Mouse (Mus musculus) intestine, embryonic 15.5 days (tissue): ENCODE measurements around the gene Tmem200a. TPM values are rescaled to one million over a fixed set of nuclear protein-coding genes. Genes with fewer than 3 reads are reported as not detected.
A peak's percentile ranks its signal among the peaks of the same experiment; 100 is the strongest.

Experiments
- ATAC-seq: fragments of 200-750 bp; cut with Nextera tagmentation; 2 replicates; pipeline ENCODE4 v1.8.0; 2017; ENCODE audit warnings: moderate TSS enrichment, moderate library complexity
- H3K27ac ChIP-seq: fragments of 300-500 bp; sonication (generic); 2 replicates; pipeline ENCODE4 v1.5.1; 2015; ENCODE audit warnings: mild to moderate bottlenecking, inconsistent platforms
- H3K27me3 ChIP-seq: fragments of 300-500 bp; sonication (generic); replicated peaks from 2 replicates; pipeline ENCODE4 v1.6.1; 2015; ENCODE audit warnings: inconsistent platforms
- H3K36me3 ChIP-seq: fragments of 300-500 bp; sonication (generic); 2 replicates; pipeline ENCODE4 v1.6.1; 2015; ENCODE audit warnings: inconsistent platforms
- H3K4me1 ChIP-seq: fragments of 300-500 bp; sonication (generic); replicated peaks from 2 replicates; pipeline ENCODE4 v1.6.1; 2015; ENCODE audit warnings: inconsistent platforms
- H3K4me2 ChIP-seq: fragments of 300-500 bp; sonication (generic); replicated peaks from 2 replicates; pipeline ENCODE4 v1.6.1; 2015; ENCODE audit warnings: mild to moderate bottlenecking, inconsistent platforms
- H3K4me3 ChIP-seq: fragments of 300-500 bp; sonication (generic); replicated peaks from 2 replicates; pipeline ENCODE4 v1.5.1; 2015; ENCODE audit warnings: inconsistent platforms
- H3K9ac ChIP-seq: fragments of 300-500 bp; sonication (generic); 2 replicates; pipeline ENCODE4 v1.6.1; 2015; ENCODE audit warnings: inconsistent platforms
- H3K9me3 ChIP-seq: fragments of 300-500 bp; sonication (generic); 2 replicates; pipeline ENCODE4 v1.6.1; 2016; ENCODE audit warnings: inconsistent platforms
- WGBS: fragments of 180-500 bp; shearing (Covaris S2); methylation state at CpG from one replicate; pipeline ENCODE4 v1.1.7; 2015; 5-methylcytosine and 5-hydroxymethylcytosine counted together
- polyA plus RNA-seq: library from polyadenylated mRNA; unstranded; fragments of >200 nt; fragmentation: Nextera tagmentation; extraction: Ambion mirVana; gene quantifications from 2 replicates; pipeline ENCODE4 v1.2.1, GENCODE M21; 2015

The Tmem200a gene
- polyA plus RNA-seq, 1 experiment from 2014 or later, result 11.6 TPM

DNA sequence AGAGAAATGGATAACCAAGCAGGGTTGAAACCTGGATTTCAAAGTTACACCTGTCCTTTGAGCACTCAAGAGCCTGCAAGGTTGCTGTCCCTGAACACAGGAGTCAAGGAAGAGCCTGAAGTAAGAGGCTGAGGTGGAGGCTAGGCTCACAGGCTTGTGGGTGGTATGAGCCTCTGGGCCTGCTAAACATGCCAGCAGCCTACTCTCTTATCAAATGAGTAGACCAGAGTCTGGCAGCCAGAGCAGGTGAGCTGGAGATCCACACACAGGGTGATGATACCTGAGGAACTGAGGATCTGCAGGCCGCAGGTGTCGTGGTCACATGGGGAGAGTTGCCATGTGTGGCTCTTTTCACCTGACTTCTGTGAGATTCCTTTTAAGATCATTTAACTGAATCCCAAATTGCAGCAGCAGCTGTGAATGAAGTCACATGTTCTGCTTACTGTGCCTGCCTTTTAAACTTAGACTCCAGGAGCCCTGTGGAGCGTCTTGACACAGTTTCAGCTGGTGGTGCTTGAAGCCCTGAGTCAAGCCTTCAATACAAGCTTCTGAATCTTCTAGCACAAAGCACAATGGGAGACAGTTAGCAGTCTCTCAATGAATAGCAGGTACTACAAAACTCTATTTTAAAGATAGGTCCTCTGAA is 19.1 kb downstream of the Tmem200a start:
- Histone ChIP-seq H3K9me3 (no peaks in the 10 kb centered on the region), H3K9ac (no peak overlapping the region), H3K4me2 (no peak overlapping the region), H3K36me3 (no peaks in the 10 kb centered on the region), H3K4me1 (no peaks in the 10 kb centered on the region), H3K4me3 (no peak overlapping the region), H3K27ac (no peak overlapping the region), H3K27me3 (no peaks in the 10 kb centered on the region)
- 92% methylated on average over 3 of the region's 3 CpGs for WGBS
- ATAC-seq, result no peak

DNA sequence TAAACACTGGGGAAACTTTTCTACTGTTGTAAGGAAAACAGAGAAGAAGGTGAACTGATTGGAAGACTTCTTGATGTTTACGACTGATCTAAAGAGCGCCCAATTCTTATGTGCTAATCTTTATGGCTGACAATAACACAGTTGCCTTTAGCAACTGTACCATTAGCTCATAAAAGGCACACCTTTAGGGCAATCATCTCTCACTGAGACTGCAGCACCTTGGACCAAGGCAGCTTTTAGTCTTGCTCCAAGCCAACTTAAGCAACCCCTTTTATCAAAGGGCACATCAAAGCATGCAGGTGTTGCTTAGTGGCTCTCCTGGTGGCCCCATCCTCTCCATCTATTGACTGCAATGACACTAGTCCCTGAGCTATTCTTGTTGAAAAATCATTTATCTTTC is 27.7 kb downstream of the Tmem200a start:
- no peak overlapping the region for H3K27ac ChIP-seq
- no peaks in the 10 kb centered on the region for H3K27me3 ChIP-seq
- WGBS, result 57% methylated on average over 2 of the region's 2 CpGs
- no peaks in the 10 kb centered on the region for H3K9me3 ChIP-seq
- no peak overlapping the region for H3K9ac ChIP-seq
- H3K36me3 ChIP-seq, result no peaks in the 10 kb centered on the region
- H3K4me1 ChIP-seq, result no peaks in the 10 kb centered on the region
- H3K4me3 ChIP-seq, result no peak overlapping the region
- no peak overlapping the region for H3K4me2 ChIP-seq
- ATAC-seq, result peak; percentile 96

DNA sequence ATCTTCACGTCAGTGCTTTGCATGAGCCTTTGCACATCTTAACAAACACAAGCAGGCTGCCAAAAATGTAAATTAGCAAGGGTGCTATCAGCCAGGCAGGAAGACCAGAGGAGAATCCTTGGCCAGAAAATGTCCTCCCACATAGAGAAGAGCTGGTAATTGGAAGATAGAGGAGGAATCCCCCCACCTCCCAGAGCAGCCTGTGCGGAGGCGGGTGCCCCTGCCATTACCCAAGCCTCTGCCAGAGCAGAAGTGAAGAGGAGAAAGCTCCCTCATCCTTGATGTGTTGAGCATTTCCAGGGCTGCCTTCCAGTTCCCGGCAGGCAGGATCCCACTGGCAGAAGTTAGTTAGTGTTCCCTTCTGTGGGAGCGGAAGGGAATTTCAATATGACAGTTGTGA is 43.9 kb downstream of the Tmem200a start:
- no peak for ATAC-seq
- Histone ChIP-seq H3K36me3 (no peaks in the 10 kb centered on the region), H3K4me3 (no peak overlapping the region), H3K4me1 (no peaks in the 10 kb centered on the region), H3K27me3 (no peaks in the 10 kb centered on the region), H3K27ac (no peak overlapping the region), H3K9me3 (no peaks in the 10 kb centered on the region), H3K4me2 (no peak overlapping the region), H3K9ac (no peak overlapping the region)
- WGBS, result 79% methylated on average over 5 of the region's 5 CpGs

DNA sequence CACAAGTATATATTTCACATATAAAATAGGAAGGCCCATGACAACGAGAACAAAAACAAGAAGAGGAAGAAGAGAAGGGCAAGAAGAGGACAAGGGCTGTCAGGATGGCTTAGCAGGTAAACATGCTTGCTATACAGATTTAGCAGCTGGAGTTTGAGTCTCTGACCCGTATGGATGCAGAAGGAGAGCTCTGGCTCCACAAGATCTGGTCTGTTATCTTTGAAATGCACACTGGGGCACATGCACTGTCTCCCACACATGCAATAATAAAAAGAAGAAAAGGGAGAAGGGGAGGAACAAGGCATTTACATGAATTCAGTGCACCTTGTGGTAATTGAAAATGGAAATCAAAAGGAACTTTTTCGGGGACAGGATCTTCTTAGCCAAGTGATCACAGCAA is 60.1 kb downstream of the Tmem200a start:
- H3K27ac ChIP-seq, result no peak overlapping the region
- no peaks in the 10 kb centered on the region for H3K36me3 ChIP-seq
- no peak for ATAC-seq
- no peak overlapping the region for H3K4me3 ChIP-seq
- WGBS, result 72% methylated on average over 3 of the region's 3 CpGs
- H3K27me3 ChIP-seq, result no peaks in the 10 kb centered on the region
- H3K9me3 ChIP-seq, result no peaks in the 10 kb centered on the region
- H3K4me2 ChIP-seq, result no peak overlapping the region
- no peaks in the 10 kb centered on the region for H3K4me1 ChIP-seq
- H3K9ac ChIP-seq, result no peak overlapping the region

DNA sequence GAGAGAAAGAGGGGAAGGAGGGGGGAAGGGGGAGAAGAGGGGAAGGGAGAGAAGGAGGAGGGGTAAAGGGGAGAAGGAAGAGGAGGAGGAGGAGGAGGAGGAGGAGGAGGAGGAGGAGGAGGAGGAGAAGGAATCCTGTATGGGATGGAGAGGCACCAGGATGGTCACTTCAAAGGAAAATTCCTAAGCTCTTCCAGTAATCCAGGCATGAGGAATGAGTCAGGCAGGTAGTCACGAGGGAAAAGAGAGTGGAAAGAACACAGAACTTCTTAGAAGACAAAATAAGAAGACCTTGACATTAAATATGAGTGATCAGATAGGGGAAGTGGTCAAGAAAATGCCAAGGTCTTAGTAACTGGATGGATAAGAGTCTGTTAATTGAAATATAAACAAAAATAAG is 64.6 kb downstream of the Tmem200a start:
- no peak overlapping the region for H3K27ac ChIP-seq
- ATAC-seq, result no peak
- 79% methylated on average over 1 of the region's 1 CpGs for WGBS

DNA sequence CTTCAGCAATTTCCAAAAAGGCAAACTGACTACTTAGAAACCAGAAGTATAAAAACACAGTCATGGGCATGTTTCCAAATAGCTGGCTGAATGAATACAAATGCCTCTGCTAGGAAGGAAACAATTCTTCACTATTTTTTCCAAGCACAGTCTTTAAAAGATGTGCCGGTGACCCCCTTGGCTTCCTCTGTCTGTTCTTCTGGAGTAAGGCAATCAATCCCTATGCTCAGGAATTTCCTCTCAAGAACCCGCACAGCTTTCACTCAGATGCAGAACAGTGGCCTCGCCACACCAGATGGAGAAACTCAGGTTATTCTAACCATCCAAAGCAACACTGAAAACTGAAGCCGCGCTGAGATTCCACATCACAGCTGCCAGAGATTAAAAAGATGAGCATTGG is 69.9 kb downstream of the Tmem200a start:
- H3K4me2 ChIP-seq, result no peak overlapping the region
- H3K36me3 ChIP-seq, result no peaks in the 10 kb centered on the region
- H3K9ac ChIP-seq, result no peak overlapping the region
- H3K9me3 ChIP-seq, result no peaks in the 10 kb centered on the region
- ATAC-seq, result no peak
- no peaks in the 10 kb centered on the region for H3K4me1 ChIP-seq
- WGBS, result 36% methylated on average over 5 of the region's 5 CpGs
- H3K4me3 ChIP-seq, result no peak overlapping the region
- no peak overlapping the region for H3K27ac ChIP-seq
- no peaks in the 10 kb centered on the region for H3K27me3 ChIP-seq

More for the DNA sequence above, 64.6 kb downstream of the Tmem200a start:
- no peaks in the 10 kb centered on the region for H3K4me1 ChIP-seq
- no peak overlapping the region for H3K4me3 ChIP-seq
- no peak overlapping the region for H3K4me2 ChIP-seq
- H3K9ac ChIP-seq, result no peak overlapping the region
- H3K27me3 ChIP-seq, result no peaks in the 10 kb centered on the region
- H3K36me3 ChIP-seq, result no peaks in the 10 kb centered on the region
- H3K9me3 ChIP-seq, result no peaks in the 10 kb centered on the region

DNA sequence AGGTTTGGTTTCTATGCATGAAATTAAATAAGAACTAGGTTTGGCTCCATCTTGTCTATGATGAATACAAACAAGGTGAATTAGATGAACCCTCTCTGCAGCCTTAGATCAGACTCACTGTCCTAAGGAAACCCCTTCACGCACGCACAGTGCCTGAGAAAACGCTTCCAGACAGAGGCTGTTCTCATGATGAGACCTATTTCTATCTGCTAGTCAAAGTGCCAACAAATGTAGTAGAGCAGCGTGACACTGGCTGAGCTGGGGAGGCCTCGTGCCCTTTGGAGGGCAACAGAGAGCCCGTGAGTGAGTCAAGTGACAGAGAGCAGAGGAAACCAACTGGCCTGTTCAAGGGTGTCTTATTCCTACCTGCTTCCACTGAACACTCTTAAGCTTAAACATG is 73.4 kb downstream of the Tmem200a start:
- 87% methylated on average over 6 of the region's 6 CpGs for WGBS
- ATAC-seq, result no peak
- no peaks in the 10 kb centered on the region for H3K27me3 ChIP-seq

DNA sequence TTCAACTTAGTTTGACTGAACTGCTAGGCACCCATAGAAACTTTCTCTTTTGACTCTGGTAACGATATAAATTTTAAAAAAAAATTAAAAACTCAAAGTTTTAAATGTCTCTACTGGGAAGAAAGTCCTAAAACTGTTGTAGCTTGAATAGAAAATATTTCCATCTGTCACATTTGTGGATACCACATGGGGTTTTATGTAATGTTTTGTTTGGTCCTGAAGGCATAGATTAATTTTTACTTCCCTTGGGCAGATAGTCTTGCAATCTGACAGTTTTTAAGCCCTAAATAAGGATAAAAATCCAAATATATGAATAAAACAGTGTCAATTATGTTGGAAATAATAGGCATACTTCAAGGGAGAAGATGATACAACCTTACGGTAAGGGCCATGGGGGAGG is 78.0 kb downstream of the Tmem200a start:
- no peak for ATAC-seq
- Histone ChIP-seq H3K9me3 (no peaks in the 10 kb centered on the region), H3K4me2 (no peak overlapping the region), H3K36me3 (no peaks in the 10 kb centered on the region), H3K27ac (no peak overlapping the region), H3K9ac (no peak overlapping the region), H3K4me3 (no peak overlapping the region), H3K27me3 (no peaks in the 10 kb centered on the region), H3K4me1 (no peaks in the 10 kb centered on the region)
- WGBS, result 95% methylated on average over 2 of the region's 2 CpGs

More for the DNA sequence above, 73.4 kb downstream of the Tmem200a start:
- Histone ChIP-seq H3K36me3 (no peaks in the 10 kb centered on the region), H3K9me3 (no peaks in the 10 kb centered on the region), H3K9ac (no peak overlapping the region), H3K4me1 (no peaks in the 10 kb centered on the region), H3K4me2 (no peak overlapping the region), H3K27ac (no peak overlapping the region), H3K4me3 (no peak overlapping the region)

DNA sequence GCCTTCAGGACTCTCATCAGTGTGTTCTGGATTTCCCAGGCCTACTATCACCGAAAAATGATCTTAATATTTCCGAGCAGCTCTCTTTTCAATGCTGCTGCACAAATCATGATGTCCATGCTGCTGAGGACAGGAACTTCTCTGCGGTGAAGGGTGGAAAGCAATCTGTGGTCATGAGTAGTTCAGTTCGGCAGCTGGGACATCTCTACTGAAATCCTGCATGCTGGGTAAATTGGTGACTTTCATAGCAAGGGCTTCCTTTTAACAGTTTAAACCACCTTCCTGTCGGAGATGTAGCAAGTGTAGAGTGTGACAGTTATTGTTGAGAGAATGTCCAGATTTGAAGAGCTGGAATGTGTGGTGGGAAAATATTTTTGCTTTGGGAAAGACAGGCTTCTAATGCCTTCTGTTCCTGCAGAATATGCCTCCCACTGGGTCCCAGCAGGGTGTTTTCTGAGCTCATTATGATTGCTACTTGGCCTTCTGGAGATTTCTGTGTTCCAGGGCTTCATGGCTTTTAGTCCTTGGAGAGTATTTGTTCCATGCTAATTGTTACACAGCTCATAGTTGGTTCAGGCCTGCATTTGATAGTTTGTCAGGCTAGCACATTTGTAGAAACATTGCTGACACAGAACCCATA is 79.4 kb downstream of the Tmem200a start:
- no peak overlapping the region for H3K9ac ChIP-seq
- no peaks in the 10 kb centered on the region for H3K36me3 ChIP-seq
- no peaks in the 10 kb centered on the region for H3K4me1 ChIP-seq
- H3K4me3 ChIP-seq, result no peak overlapping the region
- no peak overlapping the region for H3K27ac ChIP-seq
- ATAC-seq, result no peak
- H3K27me3 ChIP-seq, result no peaks in the 10 kb centered on the region
- no peak overlapping the region for H3K4me2 ChIP-seq
- 74% methylated on average over 5 of the region's 5 CpGs for WGBS
- no peaks in the 10 kb centered on the region for H3K9me3 ChIP-seq

DNA sequence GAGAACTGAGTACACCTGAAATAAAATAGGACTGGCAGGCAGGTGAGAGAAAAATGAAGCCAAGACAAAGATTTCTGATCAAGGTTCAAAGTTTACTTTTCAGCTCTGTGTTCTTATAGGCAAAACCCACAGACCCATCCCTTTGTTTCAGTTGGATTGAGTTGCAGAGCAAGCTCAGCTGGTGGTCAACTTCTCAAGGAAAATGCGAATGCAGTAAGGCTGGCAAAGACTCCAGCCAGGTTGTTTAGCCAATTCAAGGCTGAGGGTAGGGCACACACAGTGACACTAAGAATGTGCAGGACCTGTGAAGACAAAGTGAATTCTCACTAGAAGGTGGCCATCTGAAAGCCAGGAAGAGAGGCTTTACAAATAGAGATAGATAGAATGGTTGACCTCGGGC is 94.8 kb downstream of the Tmem200a start:
- 80% methylated on average over 2 of the region's 2 CpGs for WGBS
- no peak for ATAC-seq
- Histone ChIP-seq H3K9me3 (no peaks in the 10 kb centered on the region), H3K27me3 (no peaks in the 10 kb centered on the region), H3K4me3 (no peak overlapping the region), H3K4me2 (no peak overlapping the region), H3K4me1 (no peaks in the 10 kb centered on the region), H3K36me3 (no peaks in the 10 kb centered on the region), H3K27ac (no peak overlapping the region), H3K9ac (no peak overlapping the region)

DNA sequence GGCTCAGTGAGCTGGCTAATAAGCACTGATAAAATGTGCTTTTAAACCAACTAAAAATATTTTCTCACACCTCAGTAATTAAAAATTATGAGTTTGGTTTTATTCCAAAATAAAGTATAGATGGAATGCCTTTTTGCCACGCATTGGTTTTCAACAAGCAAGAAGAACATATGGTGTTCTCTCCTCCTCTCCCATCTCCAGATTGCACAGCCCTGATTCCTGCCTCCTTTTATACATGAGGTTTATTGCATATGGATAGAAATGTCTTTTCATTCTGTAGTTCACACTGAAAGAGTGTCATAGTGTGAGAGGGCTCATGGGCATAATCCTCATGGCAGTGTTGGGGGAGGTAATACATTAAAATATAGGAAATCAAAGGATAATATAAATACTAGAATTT is 96.2 kb downstream of the Tmem200a start:
- WGBS, result 76% methylated on average over 1 of the region's 1 CpGs
- H3K9ac ChIP-seq, result no peak overlapping the region
- no peak overlapping the region for H3K4me3 ChIP-seq
- no peaks in the 10 kb centered on the region for H3K4me1 ChIP-seq
- no peaks in the 10 kb centered on the region for H3K27me3 ChIP-seq
- H3K27ac ChIP-seq, result no peak overlapping the region
- no peaks in the 10 kb centered on the region for H3K9me3 ChIP-seq
- H3K36me3 ChIP-seq, result no peaks in the 10 kb centered on the region
- H3K4me2 ChIP-seq, result no peak overlapping the region
- no peak for ATAC-seq

DNA sequence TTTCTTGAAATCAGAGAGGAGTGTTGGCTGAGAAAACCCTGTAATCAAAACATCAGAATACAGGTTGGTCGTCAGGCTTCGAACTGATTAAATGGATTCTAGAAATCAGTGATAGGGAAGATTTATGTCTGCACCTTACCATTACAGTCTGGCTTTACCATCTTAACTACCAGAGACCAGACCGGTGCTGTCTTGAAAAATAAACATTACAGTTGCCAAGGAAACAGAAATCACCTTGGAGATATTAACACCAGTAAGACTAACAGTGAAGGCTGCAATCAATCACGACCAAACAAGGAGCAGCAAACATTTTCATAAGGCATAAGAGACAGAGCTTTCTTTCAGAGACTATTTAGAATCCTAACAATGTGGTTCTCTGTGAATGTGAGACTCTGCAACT is 116.0 kb downstream of the Tmem200a start:
- Histone ChIP-seq H3K36me3 (no peaks in the 10 kb centered on the region), H3K9ac (no peak overlapping the region), H3K4me2 (no peak overlapping the region), H3K4me1 (no peaks in the 10 kb centered on the region), H3K27me3 (no peaks in the 10 kb centered on the region), H3K4me3 (no peak overlapping the region), H3K9me3 (0 out of 2 replicates have a peak, but pooled peaks cover 3% of the 10 kb centered on the region), H3K27ac (no peak overlapping the region)
- no peak for ATAC-seq
- WGBS, result 18% methylated on average over 4 of the region's 4 CpGs

DNA sequence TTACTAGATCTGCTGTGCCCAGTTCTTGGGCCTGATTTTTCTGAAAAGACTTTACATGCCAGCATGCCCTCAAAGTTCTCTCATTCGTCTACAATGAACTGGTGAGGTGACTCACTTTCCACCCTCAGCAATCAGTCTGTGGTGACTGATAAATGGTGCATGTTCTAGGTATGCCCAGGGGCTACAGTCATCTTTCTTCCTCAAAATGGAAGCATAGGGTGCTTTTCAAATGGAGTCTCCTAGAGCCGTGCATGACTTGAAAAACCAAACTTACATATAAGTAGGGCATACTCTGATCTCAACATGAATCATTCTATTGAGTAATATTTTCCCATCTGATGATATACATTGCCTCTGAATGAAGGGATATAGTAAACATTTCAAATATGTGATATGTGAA is 117.8 kb downstream of the Tmem200a start:
- Histone ChIP-seq H3K9ac (no peak overlapping the region), H3K9me3 (no peaks in the 10 kb centered on the region), H3K36me3 (no peaks in the 10 kb centered on the region), H3K27ac (no peak overlapping the region), H3K4me1 (no peaks in the 10 kb centered on the region), H3K4me2 (no peak overlapping the region), H3K4me3 (no peak overlapping the region), H3K27me3 (no peaks in the 10 kb centered on the region)
- no peak for ATAC-seq
- 92% methylated on average over 2 of the region's 2 CpGs for WGBS
